Mouse (Mus musculus): ENCODE data around the gene Apol6. TPM values are rescaled to one million over a fixed set of nuclear protein-coding genes. Genes with fewer than 3 reads are reported as not detected.
A peak's percentile ranks its signal among the peaks of the same experiment; 100 is the strongest.

The Apol6 gene
- polyA plus RNA-seq, 2 experiments = 0.25 to 0.40 TPM

DNA sequence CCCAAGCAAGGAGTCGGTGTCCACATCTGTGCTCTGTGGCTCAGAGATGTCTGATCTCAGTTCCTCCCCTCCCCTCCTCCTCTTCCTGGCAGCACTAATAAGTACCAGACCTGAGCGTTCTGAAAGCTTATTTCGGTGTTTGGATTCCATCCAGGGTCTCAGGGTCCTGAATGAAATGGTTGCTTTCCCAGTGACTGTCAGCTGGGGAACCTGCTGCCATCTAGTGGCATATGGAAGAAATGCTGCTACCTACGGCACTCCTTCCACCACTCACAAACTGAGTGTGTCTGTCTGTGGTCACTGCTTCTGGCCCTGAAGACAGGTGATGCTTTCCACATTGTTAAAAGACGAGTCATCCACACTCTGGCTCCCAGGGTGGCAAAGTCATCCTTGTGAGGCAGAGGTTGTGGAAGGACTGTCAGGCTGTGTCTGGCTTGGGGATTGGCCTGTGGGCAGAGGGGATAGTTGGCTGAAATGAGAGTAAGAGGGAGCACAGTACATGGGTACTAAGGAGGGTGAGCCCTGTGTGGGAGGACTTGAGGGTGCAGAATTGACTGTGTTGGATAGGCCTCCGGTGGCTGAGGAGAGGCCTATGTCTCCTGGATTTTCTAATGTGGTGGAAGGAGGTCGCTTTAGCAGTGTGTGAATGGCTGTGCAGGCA, 15.1 kb upstream of the Apol6 start:
- no peak for DNase-seq (ENCODE audit: low read depth in 3 of 3, low spot score in 3 of 3)
- H3K4me2 ChIP-seq (ENCODE audit: low read depth) = no peak overlapping the region
- WGBS (ENCODE audit: insufficient replicate concordance) = 26% methylated on average over 7 of the region's 7 CpGs
- H3K4me3 ChIP-seq (ENCODE audit: insufficient read depth in 1 of 2, low read depth in 2 of 2, low read length in 2 of 2) = no peak overlapping the region
- H3K27me3 ChIP-seq (ENCODE audit: control insufficient read depth, insufficient read depth, low read length) = no peaks in the 10 kb centered on the region
- no peak overlapping the region for H3K9ac ChIP-seq (replicated peaks)
- no peaks in the 10 kb centered on the region for H3K9me3 ChIP-seq (ENCODE audit: control insufficient read depth, low read length)
- ATAC-seq (ENCODE audit: insufficient read depth) = no peak
- no peak overlapping the region for H3K27ac ChIP-seq
- no peaks in the 10 kb centered on the region for H3K36me3 ChIP-seq (replicated peaks; ENCODE audit: control insufficient read depth, insufficient read depth, low read depth)
- TF ChIP-seq CTCF (IDR thresholded peaks at IDR 0.05; ENCODE audit: low read depth) (peak; percentile 91), EP300 (IDR thresholded peaks at IDR 0.05; ENCODE audit: low read depth) (no peak)
- no peaks in the 10 kb centered on the region for H3K4me1 ChIP-seq (replicated peaks; ENCODE audit: control insufficient read depth in 2 of 2, insufficient read depth in 2 of 2, low read length in 1 of 2)

DNA sequence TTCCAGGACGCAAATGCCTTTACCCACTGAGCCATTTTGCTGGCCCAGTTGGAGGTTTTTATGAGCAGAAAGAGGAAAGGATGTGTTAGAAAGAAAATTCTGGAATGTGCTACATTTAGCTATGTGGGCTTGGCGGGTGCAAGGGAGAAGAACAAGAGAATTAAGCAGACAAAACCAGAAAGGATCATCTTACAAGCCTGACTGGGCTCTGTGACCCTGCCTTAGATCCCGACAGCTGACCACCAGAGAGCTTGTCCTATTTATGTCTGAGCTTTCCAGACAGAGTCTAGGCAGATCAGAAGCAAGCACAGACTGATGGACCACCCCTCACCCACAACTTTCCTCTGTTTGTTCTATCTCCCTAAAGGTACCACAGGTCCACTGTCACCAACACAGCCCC, 13.3 kb upstream of the Apol6 start:
- WGBS (ENCODE audit: insufficient replicate concordance) = 37% methylated on average over 3 of the region's 3 CpGs
- no peaks in the 10 kb centered on the region for H3K9me3 ChIP-seq (ENCODE audit: control insufficient read depth, low read length)

DNA sequence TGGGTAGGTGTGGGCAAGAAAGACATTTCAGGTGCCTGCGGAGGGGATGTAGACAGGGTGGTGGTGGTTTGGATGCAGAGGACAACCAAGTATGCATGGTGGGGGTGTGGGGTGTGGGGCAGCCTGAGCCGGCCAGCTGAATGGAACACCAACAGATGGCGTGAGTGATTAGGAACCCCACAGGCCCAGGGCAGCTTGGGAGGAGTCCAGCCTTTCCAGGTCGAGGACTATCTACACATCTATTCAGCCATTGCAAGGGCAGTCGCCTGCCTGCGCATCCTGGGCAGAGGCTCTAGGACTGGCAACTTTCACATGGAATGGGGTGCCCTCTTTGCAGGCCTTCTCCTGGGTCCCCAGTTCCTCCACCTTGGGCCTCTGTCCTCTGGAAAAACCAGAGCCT, 10.0 kb upstream of the Apol6 start:
- ATAC-seq (ENCODE audit: insufficient read depth) = no peak
- H3K4me2 ChIP-seq (ENCODE audit: low read depth) = no peak overlapping the region
- 54% methylated on average over 6 of the region's 6 CpGs for WGBS (ENCODE audit: insufficient replicate concordance)
- H3K9me3 ChIP-seq (ENCODE audit: control insufficient read depth, low read length) = no peaks in the 10 kb centered on the region
- H3K27ac ChIP-seq = no peak overlapping the region
- H3K4me1 ChIP-seq (replicated peaks; ENCODE audit: control insufficient read depth in 2 of 2, insufficient read depth in 2 of 2, low read length in 1 of 2) = 0 out of 4 replicates have a peak, but pooled peaks cover 0 to 2% of the 10 kb centered on the region in 2 experiments
- no peak overlapping the region for H3K4me3 ChIP-seq (ENCODE audit: insufficient read depth in 1 of 2, low read depth in 2 of 2, low read length in 2 of 2)
- TF ChIP-seq EP300 (IDR thresholded peaks at IDR 0.05; ENCODE audit: low read depth) (no peak), CTCF (IDR thresholded peaks at IDR 0.05; ENCODE audit: low read depth) (no peak)
- no peak overlapping the region for H3K9ac ChIP-seq (replicated peaks)
- no peaks in the 10 kb centered on the region for H3K36me3 ChIP-seq (replicated peaks; ENCODE audit: control insufficient read depth, insufficient read depth, low read depth)
- DNase-seq (ENCODE audit: low read depth in 3 of 3, low spot score in 3 of 3) = no peak
- H3K27me3 ChIP-seq (ENCODE audit: control insufficient read depth, insufficient read depth, low read length) = no peaks in the 10 kb centered on the region

More for the DNA sequence above, 13.3 kb upstream of the Apol6 start:
- Histone ChIP-seq H3K4me2 (ENCODE audit: low read depth) (no peak overlapping the region), H3K27ac (no peak overlapping the region), H3K9ac (replicated peaks) (no peak overlapping the region), H3K27me3 (ENCODE audit: control insufficient read depth, insufficient read depth, low read length) (no peaks in the 10 kb centered on the region), H3K4me3 (ENCODE audit: insufficient read depth in 1 of 2, low read depth in 2 of 2, low read length in 2 of 2) (no peak overlapping the region), H3K4me1 (replicated peaks; ENCODE audit: control insufficient read depth in 2 of 2, insufficient read depth in 2 of 2, low read length in 1 of 2) (0 out of 4 replicates have a peak, but pooled peaks cover 0 to 2% of the 10 kb centered on the region in 2 experiments), H3K36me3 (replicated peaks; ENCODE audit: control insufficient read depth, insufficient read depth, low read depth) (no peaks in the 10 kb centered on the region)
- DNase-seq (ENCODE audit: low read depth in 3 of 3, low spot score in 3 of 3) (no peak), ATAC-seq (ENCODE audit: insufficient read depth) (no peak)
- TF ChIP-seq CTCF (IDR thresholded peaks at IDR 0.05; ENCODE audit: low read depth) = no peak
- TF ChIP-seq EP300 (IDR thresholded peaks at IDR 0.05; ENCODE audit: low read depth) = no peak

DNA sequence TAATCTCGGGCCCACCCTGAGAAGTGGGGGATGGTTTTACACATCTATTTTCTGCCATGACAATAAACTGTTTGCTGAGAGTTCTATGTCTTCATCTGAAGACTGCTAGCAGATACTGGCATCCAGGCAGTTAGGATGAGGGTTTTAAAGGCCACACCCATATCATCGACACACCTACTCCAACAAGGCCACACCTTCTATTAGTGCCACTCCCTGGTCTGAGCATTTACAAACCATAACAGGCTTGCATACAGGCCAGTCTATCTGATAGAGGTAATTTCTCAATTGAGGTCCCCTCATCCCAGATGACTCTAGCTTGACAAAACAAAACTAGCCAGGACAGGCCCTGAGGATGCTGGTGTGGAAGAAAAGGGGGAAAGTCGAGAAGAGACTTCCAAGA, 8.9 kb upstream of the Apol6 start:
- no peaks in the 10 kb centered on the region for H3K27me3 ChIP-seq (ENCODE audit: control insufficient read depth, insufficient read depth, low read length)

DNA sequence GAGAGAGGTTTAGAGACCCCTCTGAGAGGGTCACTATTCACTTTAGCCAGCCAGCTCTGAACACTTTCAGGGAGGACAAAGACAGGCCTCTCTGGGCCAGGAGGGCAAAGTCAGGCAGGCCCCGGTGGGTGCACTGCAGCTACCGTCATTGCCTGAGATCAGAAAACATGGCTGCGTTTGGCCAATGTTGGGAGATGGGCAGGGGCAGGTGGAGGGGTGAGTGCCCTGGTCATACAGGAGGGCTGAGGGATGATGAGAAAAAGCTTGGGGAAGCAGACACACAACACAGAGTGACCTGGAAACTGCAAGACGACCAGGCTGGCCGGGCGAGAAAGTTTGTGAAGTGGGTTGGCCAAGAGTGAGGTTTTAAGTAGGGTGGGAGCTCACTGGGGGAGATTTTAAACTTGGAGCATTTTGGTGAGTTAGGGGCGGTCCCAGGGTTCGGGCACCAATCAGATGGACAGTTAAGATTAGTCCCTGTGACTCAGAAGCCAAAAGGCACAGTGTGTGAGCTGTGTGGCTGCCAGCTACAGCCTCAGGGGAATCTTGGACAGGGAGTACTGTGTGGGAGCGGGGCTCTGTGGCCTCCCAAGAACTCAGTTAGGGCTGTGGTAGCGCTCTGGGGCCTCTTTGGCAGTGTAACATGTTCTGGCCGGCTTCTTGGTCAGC, 8.1 kb upstream of the Apol6 start:
- H3K4me1 ChIP-seq (replicated peaks; ENCODE audit: control insufficient read depth in 2 of 2, insufficient read depth in 2 of 2, low read length in 1 of 2) = 0 out of 4 replicates have a peak, but pooled peaks cover 0 to 2% of the 10 kb centered on the region in 2 experiments
- H3K36me3 ChIP-seq (replicated peaks; ENCODE audit: control insufficient read depth, insufficient read depth, low read depth) = no peaks in the 10 kb centered on the region
- WGBS (ENCODE audit: insufficient replicate concordance) = 58% methylated on average over 11 of the region's 11 CpGs
- no peak for ATAC-seq (ENCODE audit: insufficient read depth)
- H3K9me3 ChIP-seq (ENCODE audit: control insufficient read depth, low read length) = no peaks in the 10 kb centered on the region
- H3K9ac ChIP-seq (replicated peaks) = no peak overlapping the region
- DNase-seq (ENCODE audit: low read depth in 3 of 3, low spot score in 3 of 3) = no peak
- TF ChIP-seq CTCF (IDR thresholded peaks at IDR 0.05; ENCODE audit: low read depth) = no peak
- no peak for TF ChIP-seq EP300 (IDR thresholded peaks at IDR 0.05; ENCODE audit: low read depth)
- no peak overlapping the region for H3K4me3 ChIP-seq (ENCODE audit: insufficient read depth in 1 of 2, low read depth in 2 of 2, low read length in 2 of 2)
- no peaks in the 10 kb centered on the region for H3K27me3 ChIP-seq (ENCODE audit: control insufficient read depth, insufficient read depth, low read length)
- no peak overlapping the region for H3K4me2 ChIP-seq (ENCODE audit: low read depth)
- H3K27ac ChIP-seq = no peak overlapping the region

More for the DNA sequence above, 8.9 kb upstream of the Apol6 start:
- H3K36me3 ChIP-seq (replicated peaks; ENCODE audit: control insufficient read depth, insufficient read depth, low read depth) = no peaks in the 10 kb centered on the region
- 53% methylated on average over 3 of the region's 3 CpGs for WGBS (ENCODE audit: insufficient replicate concordance)
- DNase-seq (ENCODE audit: low read depth in 3 of 3, low spot score in 3 of 3) = peak in 1 of 3 experiments; percentile 14
- no peak; the same call in 1 of the 2 replicates for ATAC-seq (ENCODE audit: insufficient read depth)
- H3K9me3 ChIP-seq (ENCODE audit: control insufficient read depth, low read length) = no peaks in the 10 kb centered on the region
- no peak overlapping the region for H3K4me2 ChIP-seq (ENCODE audit: low read depth)
- H3K4me3 ChIP-seq (ENCODE audit: insufficient read depth in 1 of 2, low read depth in 2 of 2, low read length in 2 of 2) = no peak overlapping the region
- H3K9ac ChIP-seq (replicated peaks) = no peak overlapping the region
- 0 out of 4 replicates have a peak, but pooled peaks cover 0 to 2% of the 10 kb centered on the region in 2 experiments for H3K4me1 ChIP-seq (replicated peaks; ENCODE audit: control insufficient read depth in 2 of 2, insufficient read depth in 2 of 2, low read length in 1 of 2)
- no peak overlapping the region for H3K27ac ChIP-seq
- TF ChIP-seq EP300 (IDR thresholded peaks at IDR 0.05; ENCODE audit: low read depth) (no peak), CTCF (IDR thresholded peaks at IDR 0.05; ENCODE audit: low read depth) (no peak)
